Mouse (Mus musculus): ENCODE measurements around the gene C87436.

The C87436 gene

DNA sequence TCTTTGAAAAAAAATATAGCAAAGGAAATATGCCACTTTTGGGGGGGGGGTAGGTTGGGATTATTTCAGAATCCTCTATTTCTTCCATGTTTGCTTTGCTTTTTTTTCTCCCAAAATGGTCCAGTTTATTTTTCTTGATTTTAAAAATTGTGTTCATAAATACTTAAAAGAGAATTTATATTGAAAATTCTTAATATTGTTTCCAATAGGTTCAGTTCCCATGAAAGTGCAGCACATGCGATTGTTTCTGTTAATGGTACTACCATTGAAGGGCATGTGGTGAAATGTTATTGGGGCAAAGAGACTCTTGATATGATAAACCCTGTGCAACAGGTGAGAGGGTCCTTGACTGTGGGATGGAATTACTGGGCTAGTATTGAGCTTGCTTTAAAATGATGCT is 11.8 kb upstream of the C87436 start, which contains the start of gene Gm44790:
TSS of gene Gm44790 (plus strand) at position 301 of the 400 bp plus-strand sequence.
- DNase-seq (ENCODE audit: low spot score in 2 of 2): no peak

- no peak for DNase-seq (ENCODE audit: low spot score in 2 of 2)
Measured at GRCm38 (mm10) chr6:86431531-86431930, 6.6 kb upstream of the C87436 start.

DNA sequence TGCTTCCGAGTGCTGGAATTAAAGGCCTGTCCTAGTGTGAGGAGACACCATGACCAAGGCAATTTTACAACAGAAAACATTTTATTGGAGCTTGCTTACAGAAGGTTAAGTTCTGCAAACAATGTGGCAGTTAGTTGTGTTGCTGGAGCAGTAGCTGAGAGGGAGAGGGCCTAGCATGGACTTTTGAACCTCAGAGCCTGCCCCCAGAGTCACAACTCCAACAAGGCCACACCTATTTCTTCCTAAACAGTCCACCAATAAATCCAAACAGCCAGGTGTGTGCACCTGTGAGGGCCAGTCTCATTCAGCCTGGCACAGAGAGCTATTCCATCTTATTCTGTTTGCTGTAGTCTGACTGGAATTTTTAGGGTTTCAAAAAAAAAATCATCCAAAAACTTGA is 4.5 kb upstream of the C87436 start:
- no peak for DNase-seq (ENCODE audit: low spot score in 2 of 2)

DNA sequence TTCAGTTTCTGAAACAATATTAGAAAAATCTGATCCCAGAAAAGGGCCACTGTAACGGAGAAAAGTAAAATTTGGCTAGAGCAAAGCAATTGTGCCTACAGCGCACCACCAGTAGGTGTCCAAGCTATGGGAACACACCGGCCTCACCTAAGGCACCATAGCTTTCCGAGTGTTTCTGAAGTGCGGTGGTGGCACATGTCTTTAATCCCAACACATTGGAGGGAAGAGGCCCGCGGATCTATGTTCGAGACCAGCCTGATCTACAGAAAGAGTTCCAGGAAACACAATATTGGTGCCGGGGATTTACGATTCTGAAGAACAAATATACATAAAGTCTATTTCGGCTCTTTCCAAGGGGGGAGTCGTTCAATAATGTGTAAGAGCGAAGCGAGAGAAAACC is 463 bp upstream of the C87436 start:
- DNase-seq (ENCODE audit: low spot score in 2 of 2): peak; percentile 20 to 22

DNA sequence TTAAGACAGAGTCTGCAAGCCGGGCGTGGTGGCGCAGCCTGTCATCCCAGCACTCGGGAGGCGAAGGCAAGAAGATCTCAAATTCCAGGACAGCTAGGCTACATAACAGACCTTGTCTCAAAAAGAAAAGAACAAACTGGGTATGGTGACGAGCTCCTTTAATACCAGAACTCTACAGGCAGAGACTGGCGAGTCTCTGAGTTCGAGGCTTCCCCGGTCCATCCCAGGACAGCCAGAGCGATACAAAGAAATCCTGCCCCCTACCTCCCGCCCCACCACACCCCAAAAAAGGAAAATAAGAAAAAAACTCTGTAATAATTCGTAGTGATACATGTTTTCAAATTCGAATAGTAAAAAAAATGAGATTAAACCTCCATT is 934 bp downstream of the C87436 start:
- DNase-seq (ENCODE audit: low spot score in 2 of 2): no peak

- DNase-seq (ENCODE audit: low spot score in 2 of 2): no peak
Measured at GRCm38 (mm10) chr6:86439531-86439930, 1.4 kb downstream of the C87436 start.

DNA sequence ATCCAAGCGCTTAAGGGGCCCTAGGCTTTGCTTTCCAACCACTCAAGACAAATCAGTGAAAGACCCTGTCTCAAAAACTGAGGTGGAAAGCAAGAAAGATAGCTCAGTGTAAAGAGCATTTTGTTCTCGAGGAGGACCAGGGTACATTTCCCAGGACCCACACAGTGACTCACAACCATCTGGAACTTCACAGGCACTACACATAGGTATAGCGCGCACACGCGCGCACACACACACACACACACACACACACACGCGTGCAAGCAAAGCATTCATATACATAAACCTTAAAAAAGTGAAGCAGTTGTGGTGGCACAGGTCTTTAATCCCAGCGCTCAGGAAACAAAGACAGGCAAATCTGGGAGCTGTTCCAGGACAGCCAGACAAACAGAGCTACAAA is 3.4 kb downstream of the C87436 start:
- DNase-seq (ENCODE audit: low spot score in 2 of 2): no peak

GRCm38 (mm10) chr6:86445551-86445950 is 7.4 kb downstream of the C87436 start:
- no peak for DNase-seq (ENCODE audit: low spot score in 2 of 2)

DNA sequence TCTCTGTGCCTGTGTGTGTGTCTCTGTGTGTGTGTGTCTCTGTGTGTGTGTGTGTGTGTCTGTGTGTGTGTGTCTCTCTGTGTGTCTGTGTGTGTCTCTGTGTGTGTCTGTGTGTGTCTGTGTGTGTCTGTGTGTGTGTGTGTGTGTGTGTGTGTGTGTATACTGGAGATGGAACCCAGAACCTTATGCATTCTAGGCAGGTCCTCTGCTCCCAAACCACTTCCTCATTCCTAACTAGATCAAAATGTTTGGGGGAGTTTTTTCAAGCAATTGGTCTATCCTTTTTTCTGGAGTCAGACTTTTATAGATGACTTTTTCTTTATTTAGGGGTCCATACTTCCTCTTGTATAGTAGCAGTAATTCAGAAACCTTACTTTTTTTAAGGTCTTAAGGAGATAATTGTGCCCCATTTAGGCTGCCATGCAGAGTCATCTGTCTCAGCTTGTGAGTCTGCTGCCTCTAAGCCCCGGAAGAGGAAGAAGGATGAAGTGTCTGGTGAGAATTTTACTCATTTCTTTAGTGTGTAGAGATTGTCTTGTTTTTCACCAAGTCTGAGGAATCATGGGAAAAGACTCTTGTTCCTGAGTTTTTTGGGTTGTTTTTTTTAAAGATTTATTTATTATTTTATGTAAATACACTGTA is 8.9 kb downstream of the C87436 start:
- DNase-seq (ENCODE audit: low spot score in 2 of 2): no peak

GRCm38 (mm10) chr6:86456727-86457126 is 18.6 kb downstream of the C87436 start:
- DNase-seq (ENCODE audit: low spot score in 2 of 2): no peak

GRCm38 (mm10) chr6:86463079-86463478 is 24.9 kb downstream of the C87436 start:
- no peak for DNase-seq (ENCODE audit: low spot score in 2 of 2)

GRCm38 (mm10) chr6:86471317-86471716 is 33.1 kb downstream of the C87436 start:
- DNase-seq (ENCODE audit: low spot score in 2 of 2): no peak

DNA sequence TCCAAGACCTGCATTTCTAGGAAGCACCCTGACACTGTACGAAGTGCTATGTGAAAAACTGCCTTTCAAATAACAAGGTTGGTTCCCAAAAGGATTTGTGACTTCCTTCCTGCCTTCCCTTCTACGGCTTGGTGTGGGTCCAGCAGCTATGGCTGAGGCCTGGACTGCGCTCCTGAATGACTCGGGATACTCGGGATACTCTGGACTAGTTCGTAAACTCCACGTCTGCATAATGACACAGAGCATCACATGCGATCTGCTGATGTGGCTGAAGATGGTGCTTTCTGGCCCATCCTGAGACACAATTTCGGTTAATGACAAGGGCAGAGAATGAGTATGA is 33.6 kb downstream of the C87436 start:
- DNase-seq (ENCODE audit: low spot score in 2 of 2): no peak

GRCm38 (mm10) chr6:86472100-86472955 is 34.2 kb downstream of the C87436 start:
- peak; percentile 99 to 100 for DNase-seq (ENCODE audit: low spot score in 2 of 2)

DNA sequence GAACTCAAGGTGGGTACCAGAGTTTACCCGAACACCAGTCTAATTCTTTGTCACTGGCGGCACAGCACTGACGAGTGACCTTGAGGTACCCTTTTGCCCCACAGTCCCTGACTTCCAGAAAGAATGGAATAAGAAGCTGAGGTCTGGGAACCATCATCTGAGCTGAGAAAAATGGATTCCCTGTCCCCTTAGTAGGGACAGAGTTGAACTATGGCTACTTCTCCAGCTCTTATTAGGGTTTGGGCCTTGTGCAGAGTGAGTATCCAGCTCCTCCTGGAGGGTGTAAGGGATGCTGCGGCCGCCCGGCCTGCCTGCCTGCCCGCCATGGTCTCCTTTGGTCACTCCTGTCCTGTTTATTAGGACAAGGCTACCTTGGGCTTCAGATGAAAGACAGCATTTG is 34.9 kb downstream of the C87436 start:
- no peak for DNase-seq (ENCODE audit: low spot score in 2 of 2)

GRCm38 (mm10) chr6:86474072-86474471 is 35.9 kb downstream of the C87436 start:
- DNase-seq (ENCODE audit: low spot score in 2 of 2): no peak

- DNase-seq (ENCODE audit: low spot score in 2 of 2): no peak
Measured at GRCm38 (mm10) chr6:86474646-86475181, 36.5 kb downstream of the C87436 start.

- DNase-seq (ENCODE audit: low spot score in 2 of 2): no peak
Measured at GRCm38 (mm10) chr6:86475462-86476167, 37.4 kb downstream of the C87436 start.

GRCm38 (mm10) chr6:86476931-86477330 is 38.8 kb downstream of the C87436 start:
- no peak for DNase-seq (ENCODE audit: low spot score in 2 of 2)

- no peak for DNase-seq (ENCODE audit: low spot score in 2 of 2)
Measured at GRCm38 (mm10) chr6:86479311-86479710, 41.1 kb downstream of the C87436 start.

- DNase-seq (ENCODE audit: low spot score in 2 of 2): no peak
Measured at GRCm38 (mm10) chr6:86479816-86480188, 41.6 kb downstream of the C87436 start.

DNA sequence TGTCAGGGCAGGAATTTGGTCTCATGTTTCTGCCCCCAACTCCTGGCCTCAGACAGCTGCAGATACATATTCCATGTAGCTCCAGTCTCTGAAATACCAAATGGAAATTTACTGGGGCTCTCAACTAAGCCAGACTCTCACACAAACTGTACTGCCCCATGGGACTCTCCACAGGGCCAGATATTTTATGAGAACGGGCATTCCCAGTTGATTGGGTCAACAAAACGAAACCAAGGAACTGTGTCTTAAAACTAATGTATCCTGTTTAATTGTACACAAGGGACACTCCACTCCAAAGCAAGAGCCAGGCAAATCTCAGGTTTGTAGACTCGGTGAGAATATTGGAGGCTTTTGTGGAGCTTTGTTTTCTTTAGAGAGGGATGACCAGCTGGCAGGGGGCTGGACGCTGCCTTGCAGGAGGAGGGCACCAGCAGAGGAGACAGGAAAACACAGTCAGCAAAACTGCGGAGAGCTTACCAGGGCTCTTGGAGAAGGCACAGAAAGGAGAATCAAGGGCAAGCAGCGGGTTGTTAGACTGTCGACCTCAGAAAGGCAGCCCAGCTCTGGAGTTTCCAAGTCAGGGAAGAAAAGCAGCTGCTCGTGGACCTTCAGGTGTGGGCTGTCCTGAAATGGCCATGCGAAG is 42.1 kb downstream of the C87436 start:
- DNase-seq (ENCODE audit: low spot score in 2 of 2): no peak

All from frontal cortex, postnatal 14 days (tissue).